Mouse (Mus musculus): ENCODE results near the gene Mfap3. TPM values are rescaled to one million over a fixed set of nuclear protein-coding genes. Genes with fewer than 3 reads are reported as not detected.

The Mfap3 gene
- 10 to 100 TPM; 24.6 to 29.3 TPM for total RNA-seq (2021)
- long read RNA-seq, experiment 1, full-length matches to known transcripts: 17 of 26 reads
- long read RNA-seq, experiment 1, partial matches to known transcripts: 2 of 26 reads
- long read RNA-seq, experiment 1, other reads (novel, unspliced or antisense): 7 of 26 reads
- long read RNA-seq, experiment 2, full-length matches to known transcripts: 14 of 15 reads
- long read RNA-seq, experiment 2, partial matches to known transcripts: 1 of 15 reads
- long read RNA-seq, experiment 2, other reads (novel, unspliced or antisense): 0 of 15 reads

DNA sequence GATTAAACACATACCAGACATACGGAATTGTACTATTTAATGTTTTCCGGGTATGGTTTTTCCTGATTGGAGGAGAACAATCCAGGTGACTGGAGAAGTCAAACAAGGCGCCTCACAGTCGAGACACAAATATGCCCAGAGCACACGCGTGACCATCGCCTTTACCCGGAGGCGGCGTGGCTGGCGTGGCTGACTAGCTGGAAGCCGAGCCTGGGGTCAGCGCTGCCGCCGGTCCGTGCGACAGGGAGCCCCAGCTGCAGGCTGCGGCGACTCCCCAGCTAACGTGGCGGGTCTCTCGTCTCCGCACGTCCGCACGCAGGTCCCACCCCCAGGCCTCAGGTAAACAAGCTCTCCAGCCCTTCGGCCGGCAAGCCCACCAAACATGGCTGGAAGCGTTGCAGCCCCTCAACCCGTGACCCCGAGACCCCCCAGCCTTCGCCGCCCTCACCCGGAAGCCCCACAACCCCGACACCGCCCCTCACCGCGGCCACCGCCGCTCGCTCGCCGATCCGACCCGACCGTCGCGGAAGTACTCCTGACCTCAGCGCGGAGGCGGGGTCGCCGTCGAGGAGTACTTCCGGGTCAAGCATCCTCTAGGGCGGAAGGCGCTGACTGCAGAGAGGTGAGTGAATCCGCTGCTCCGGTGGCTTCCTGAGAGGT, at the start of gene Mfap3, which contains the start of gene Fam114a2:
Gene Mfap3 (plus strand): TSS at position 574 of the 660 bp plus-strand sequence.
Gene Fam114a2 (minus strand): TSS at position 527 of the 660 bp plus-strand sequence.
- DNase-seq (ENCODE audit: low spot score in 2 of 2): peak; percentile 90 to 91

DNA sequence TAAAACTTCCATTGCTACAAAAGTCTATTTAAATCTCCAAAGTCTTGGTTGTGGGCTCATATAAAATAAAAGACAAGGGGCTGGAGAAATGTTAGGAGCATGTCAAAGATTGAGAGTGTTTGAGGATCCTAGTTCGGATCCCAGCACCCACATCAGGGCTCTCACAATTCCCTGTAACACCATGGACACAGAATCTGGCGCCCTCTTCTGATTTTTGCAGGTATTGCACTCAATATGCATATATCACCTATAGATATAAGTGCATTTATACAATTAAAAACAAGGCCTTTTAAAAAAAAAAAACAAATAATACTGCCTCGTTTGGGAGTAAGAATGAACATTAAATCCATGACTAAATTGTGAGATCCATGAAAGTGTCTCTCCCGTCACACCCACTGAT, 49.8 kb upstream of the Mfap3 start:
- DNase-seq (ENCODE audit: low spot score in 2 of 2): no peak

DNA sequence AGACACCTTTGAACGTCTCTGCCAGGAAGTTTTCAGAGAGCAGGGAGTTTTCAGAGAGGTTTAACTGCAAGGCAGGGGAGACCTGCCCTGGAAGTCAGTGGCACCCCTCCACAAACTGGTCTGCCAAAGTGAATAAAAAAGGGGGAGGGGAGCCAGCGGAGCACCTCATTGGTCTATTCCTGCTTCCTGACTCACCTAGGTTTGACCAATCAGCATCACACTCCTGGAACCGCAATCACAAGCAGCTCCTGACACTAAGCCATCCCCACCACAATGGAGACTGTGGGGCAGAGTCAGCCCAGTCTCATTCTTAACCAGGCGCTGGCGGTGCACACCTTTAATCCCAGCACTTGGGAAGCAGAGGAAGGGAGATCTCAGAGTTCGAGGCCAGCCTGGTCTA, 48.4 kb upstream of the Mfap3 start:
- no peak for DNase-seq (ENCODE audit: low spot score in 2 of 2)

DNA sequence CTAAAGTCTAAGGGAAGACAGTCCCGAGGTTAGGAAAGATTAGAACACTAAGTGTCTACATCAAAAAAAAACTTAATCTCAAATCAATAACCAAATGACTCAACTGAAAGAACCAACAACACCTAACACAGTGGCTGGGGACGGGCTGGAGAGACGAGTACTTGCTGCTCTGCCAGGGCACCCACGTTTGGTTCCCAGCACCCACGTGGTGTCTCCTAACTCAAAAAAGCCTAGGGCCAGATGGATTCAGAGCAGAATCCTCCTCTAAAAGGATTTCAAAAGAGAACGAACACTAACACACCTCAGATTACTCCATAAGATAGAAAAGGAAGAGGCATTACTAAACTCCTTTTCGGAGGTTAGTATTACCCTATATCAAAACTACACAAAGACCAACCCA, 47.5 kb upstream of the Mfap3 start:
- DNase-seq (ENCODE audit: low spot score in 2 of 2): peak in 1 of 2 experiments; percentile 12

DNA sequence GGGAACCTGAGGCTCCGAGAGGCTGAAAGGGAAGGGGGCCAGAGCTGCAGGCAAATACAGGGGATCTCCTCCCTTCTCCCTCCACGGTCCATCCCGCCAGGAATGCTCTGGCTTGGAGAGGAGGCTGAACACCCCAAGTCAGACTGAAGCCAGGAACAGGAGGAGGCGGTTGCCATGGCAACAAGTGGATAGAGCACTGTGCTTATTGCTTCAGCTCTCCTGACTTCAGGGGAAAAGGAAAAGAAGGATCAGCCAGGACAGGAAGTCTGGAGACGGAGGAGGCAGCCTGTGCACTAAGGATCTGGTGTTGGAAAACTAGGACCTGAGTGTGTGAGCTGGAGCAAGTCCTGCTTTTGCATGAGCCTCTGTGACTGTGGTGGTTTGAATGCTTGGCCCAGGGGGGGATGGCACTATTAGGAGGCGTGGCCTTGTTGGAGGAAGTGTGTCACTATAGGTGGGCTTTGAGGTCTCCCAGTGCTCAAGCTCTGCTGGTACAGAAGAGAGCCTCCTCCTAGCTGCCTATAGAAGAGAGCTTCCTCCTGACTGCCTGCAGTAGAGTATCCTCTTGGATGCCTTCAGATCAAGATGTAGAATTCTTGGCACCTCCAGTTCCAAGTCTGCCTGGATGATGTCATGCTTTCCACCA, 44.0 kb upstream of the Mfap3 start:
- peak; percentile 52 to 60 for DNase-seq (ENCODE audit: low spot score in 2 of 2)

DNA sequence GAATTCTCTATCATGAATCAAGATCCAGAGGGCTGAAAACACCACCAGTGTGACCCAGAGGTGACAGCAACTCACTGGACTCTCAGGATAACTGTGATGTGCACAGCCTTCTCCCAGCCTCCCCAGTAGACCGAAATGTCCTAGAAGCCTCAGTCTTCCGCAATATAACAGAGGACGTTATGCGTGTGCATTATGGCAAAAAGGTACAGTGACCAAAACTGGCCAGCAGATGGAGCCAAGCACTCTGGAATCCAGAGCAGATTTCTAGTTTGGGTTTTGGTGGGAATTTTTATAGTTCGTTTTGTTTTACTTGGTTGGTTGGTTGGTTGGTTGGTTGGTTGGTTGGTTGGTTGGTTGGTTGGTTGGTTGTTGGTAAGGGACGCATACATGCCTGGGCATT, 43.3 kb upstream of the Mfap3 start:
- DNase-seq (ENCODE audit: low spot score in 2 of 2): peak; percentile 55 to 68

DNA sequence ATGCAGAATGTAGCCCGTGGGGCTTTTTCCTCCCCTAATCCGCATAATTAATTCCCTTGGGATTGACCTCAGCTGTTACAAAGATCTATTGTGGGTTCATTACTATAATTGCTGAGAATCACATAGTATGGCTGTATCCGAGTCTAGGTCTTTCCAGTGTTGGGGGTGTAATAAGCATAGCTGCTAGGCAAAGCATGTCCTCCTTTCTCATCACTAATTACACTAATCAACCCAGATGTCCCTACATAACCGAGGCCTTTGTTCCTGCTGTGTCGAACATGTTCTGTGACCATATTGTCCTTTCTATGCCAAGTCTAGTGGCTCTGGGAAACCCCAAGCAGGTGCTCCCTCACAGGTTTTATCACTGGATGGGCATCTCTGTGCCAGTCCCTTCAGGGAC, 40.4 kb upstream of the Mfap3 start:
- no peak for DNase-seq (ENCODE audit: low spot score in 2 of 2)

DNA sequence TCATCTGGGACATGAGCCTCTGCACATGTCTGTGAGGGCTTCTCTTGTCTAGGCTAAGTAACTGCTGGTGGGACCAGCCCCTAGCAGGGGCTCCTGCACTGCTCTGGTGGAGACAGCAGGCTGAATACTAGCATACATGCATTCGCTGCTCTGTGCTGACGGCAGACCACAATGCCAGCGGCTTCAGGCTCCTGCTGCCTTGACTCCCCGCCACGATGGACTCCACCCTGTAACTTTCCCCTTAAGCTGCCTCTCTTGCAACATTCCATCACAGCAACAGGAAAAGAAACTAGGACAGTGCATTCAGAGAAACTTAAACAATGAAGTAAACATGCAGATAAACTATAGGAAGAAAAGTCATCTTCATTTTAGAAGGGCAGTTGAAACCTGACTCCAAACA, 30.0 kb upstream of the Mfap3 start:
- no peak for DNase-seq (ENCODE audit: low spot score in 2 of 2)

DNA sequence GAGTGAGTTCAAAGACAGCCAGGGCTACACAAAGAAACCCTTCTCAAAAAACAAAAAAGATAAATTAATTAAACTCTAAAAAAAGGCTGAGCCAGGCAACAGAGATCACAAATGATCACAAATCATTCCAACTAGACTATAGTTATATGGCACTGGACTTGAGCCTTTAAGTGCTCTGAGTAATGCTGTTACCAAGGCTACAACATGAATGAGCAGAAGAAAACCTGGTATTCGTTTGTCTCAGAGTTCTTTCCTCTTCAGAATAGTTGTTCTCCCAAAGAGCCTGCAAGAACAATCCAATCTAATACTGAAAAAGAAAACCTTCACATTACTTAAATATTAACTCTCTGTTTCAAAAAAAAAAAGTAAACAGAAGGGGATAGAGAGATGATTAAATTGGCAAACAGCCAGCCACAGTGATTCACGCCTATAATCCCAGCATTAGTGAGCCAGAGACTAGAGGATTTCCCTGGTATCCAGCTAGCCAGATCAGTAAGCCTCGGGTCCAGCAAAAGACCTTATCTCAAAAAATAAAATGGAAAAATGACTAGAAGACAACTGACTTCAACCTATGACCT, 21.9 kb upstream of the Mfap3 start:
- no peak for DNase-seq (ENCODE audit: low spot score in 2 of 2)

DNA sequence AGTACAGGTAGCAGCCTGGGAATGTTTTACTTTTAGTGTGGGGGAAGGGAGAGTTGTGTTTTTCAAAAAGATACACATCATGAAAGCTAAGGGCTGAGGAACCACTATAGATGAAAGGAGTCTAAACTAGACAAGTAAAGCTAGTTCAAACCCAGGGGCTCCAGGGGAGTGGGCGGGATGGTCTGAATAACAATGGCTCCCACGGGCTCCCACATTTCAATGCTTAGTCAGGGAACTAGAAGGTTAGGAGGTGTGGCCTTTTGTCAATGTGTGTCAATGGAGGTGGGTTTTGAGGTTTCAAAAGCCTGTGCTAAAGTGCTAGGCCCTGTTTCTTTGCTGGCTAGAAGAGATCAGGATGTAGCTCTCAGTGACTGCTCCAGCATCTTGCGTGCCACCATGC, 20.8 kb upstream of the Mfap3 start:
- no peak for DNase-seq (ENCODE audit: low spot score in 2 of 2)

DNA sequence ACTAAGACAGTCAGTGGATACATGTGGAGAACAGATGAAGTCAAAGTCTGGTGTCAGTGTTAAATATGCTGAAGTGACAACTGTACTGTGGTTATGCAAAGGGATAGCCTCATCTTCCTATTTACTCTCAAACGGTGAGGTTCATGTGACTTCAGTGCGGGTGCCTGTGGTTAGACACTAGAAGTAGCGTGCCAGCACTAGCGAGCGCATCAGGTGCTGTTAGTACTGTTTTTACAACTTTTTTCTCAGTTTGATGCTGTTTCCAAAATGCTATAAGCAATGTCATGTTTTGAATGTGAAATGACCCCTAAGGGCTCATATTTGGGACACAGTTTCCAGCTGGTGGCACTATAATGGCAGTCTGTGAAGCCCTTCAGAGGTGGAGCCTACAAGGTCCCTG, 20.2 kb upstream of the Mfap3 start:
- no peak for DNase-seq (ENCODE audit: low spot score in 2 of 2)

DNA sequence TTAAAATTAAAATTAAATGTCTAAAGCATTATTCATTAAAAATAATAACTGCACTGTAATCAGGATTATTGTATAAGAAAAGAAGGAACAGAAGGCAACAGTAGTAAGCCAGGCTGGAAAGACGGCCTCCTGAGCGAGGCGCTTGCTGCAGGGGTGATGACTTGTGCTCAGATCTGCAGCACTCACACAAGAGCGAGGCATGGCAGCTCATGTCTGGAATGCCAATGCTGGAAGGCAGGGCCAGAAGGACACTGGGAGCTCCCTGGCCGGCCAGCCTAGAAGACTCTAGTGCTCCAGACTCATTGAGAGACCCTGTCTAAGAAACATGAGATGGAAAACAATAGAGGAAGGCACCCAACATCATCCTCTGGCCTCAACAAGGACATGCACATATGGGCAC, 15.3 kb upstream of the Mfap3 start:
- DNase-seq (ENCODE audit: low spot score in 2 of 2): no peak

DNA sequence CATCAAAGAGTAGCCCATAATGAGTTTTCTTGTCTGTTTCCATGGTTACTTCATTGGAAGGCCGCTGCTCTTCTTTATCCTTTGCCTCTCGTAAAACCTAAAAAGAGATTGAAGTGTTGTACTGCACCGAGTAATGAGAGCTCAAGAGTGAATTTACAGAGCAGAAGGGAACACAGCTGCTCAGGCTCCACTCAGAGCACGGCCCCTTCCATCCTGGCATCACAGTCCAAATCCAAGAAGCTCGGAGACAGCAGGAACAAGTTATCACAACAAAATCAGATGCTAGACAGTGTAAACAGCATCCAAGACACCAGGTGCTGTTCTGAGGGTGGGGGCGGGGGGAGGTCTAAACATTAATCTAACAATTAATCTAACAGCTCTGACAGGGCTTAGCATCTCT, 11.6 kb upstream of the Mfap3 start:
- DNase-seq (ENCODE audit: low spot score in 2 of 2): no peak

DNA sequence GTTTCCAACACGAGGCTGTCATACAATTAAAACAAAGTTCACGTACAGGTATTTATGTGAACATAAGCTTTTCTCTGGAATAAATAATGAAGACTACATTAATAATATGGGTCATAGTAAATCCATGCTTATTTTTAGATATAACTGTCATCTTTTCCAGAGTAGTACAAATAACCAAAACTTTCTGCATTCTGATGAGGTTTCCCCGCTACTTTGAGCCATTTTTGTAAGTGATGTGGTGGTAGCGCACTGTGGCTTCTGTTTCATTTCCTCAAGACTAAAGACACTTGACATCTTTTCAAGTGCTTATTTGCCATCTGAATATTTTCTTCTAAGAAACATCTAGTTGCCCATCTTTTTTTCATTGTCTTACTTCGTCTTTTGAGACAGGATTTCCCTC, 3.2 kb upstream of the Mfap3 start:
- no peak for DNase-seq (ENCODE audit: low spot score in 2 of 2)

DNA sequence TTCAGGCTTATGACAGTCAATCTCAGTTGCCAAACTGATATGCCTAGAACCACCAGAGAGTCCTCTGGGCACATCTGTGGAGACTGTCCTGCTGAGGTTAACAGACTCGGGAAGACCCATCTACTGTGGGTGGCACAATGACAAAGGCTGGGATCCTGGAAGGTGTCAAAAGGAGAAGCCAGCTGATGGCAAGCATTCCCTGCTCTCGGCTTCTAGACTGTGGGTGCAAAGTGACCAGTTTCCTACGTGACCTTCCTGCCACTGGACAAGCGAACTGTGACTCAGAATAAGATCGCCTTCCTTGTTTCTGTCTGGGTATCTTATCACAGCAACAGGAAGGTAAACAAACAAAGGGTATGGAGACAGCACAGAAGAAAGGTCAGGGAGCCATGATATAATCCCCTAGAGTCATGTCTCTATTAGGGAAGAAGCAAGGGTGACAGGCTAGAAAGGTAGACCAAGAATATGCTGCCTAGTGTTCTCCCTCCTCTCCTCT, 1.5 kb upstream of the Mfap3 start:
- DNase-seq (ENCODE audit: low spot score in 2 of 2): no peak

DNA sequence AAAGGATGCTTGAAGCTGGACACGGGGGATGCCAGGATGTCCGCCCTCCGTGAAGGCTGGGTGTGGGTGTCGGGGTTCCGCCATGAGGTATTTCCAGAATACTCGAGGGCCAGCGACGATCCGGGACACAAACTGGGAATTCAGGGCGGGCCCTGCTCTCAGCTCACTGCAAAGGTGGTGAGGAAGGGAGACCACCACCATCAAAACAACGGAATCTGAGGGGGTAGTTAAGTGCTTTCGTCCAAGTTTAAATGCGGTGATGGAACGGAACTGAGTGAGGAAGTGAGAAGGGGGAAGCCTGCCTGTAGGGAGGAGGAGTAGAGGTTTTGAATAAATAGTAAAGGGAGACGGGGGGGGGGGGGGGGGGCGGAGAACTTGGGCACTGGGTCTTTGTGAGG, 286 bp downstream of the Mfap3 start:
- DNase-seq (ENCODE audit: low spot score in 2 of 2): no peak

DNA sequence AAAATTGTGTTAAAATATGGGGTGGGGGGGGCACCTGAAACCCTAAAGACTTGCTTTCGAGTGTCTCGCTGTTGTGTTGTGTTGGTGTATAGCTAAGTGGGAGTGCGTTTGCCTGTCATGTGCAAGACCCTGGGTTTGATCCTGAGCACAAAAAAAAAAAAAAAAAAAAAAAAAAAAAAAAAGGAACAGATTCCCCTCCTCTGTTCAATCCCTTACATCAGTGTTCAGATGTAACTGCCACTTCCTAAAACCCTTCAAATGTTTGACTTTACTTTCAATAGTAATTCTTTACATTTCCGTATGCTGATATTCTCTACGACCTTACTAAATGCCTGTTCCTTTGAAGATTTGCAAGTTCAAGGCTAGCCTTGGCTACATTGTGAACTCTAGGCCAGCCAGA, 840 bp downstream of the Mfap3 start:
- DNase-seq (ENCODE audit: low spot score in 2 of 2): no peak

DNA sequence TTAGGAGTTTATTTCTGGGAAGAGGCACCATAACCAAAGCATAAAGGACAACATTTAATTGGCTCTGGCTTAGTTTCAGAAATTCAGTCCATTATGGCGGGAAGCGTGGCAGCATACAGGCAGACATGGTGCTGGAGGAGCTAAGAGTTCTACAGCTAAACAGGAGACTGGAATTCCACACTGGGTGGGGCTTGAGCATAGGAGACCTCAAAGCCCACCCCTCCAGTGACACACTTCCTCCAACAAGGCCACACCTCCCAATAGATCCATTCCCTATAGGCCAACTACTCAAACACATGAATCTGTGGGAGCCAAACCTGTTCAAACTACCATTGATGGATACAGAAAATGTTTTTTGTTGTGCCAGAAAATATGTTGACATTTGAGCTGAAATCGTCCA, 2.7 kb downstream of the Mfap3 start:
- DNase-seq (ENCODE audit: low spot score in 2 of 2): no peak

DNA sequence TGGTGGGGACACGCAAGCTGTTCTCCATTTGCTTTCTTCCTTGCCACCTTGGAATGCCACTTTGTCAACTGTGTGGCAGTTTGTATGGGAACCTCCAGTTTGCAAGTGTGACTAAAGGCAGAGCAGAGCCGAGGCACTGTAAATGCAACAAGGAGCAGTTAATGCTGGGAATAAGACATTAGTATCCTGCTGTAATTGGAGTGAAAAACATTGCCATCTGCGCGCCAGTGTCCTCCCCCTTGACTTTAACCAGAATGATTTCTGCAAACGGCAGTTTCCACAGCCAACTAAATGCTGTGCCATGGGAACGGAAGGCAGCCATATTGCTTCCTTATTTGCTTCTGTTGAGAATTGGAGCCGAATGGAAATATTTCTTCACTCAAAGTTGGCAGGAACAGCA, 3.6 kb downstream of the Mfap3 start:
- peak; percentile 38 to 50 for DNase-seq (ENCODE audit: low spot score in 2 of 2)

DNA sequence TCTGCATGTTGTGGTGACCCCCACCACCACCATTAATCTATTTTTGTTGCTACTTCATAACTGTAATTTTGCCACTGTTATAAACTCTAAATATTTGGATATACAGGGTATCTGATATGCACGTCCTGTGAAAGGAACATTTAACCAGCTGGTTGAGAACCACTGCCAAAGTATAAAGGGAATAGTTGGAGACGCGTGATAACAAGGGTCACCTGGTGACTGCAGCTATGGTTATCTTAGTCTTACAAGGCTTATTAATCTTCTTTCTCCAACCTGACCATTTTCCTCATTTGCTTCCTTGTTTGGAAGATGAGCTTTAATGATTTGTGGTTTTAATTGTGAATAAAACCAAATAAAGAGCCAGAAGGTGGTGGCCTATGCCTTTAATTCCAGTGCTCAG, 5.0 kb downstream of the Mfap3 start:
- DNase-seq (ENCODE audit: low spot score in 2 of 2): no peak

DNA sequence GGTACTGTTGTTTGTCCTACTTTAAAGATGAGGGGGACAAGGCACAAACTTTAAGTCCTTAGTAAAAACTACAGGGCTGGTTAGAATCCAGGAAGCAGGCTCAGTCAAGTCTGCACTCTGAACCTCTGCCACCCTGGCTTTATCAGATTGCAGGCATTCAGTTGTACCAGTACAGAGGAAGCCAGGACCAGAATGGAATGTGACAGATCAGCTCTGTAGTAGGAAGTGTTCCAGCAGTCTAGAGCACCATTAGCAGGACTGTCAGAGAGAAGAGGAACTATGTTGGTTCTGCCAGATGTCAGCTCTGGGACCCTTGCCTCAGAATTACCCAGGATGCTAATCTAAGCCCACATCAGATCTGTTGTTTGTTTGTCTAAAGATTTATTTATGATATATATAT, 6.1 kb downstream of the Mfap3 start:
- no peak for DNase-seq (ENCODE audit: low spot score in 2 of 2)

DNA sequence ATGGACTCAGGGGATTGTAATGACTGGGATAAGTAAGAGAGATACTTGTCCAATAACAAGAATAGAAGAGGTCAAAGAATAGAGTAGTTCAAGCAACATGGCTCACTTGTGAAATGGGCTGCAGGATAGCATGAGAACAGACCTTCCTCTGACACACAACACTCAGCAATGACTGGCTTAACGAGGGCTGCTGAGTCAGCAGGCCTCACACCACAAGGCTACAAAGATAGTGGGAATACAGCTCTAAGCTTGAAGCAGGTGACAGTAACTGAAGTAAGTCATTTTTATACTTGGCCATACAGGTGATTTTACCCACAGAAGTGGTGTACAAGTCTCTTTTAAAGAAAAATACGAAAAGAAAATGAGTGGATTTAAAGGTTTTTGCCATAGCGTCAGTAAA, 7.4 kb downstream of the Mfap3 start:
- no peak for DNase-seq (ENCODE audit: low spot score in 2 of 2)
